Mouse (Mus musculus): ENCODE results near the gene Fbxo21. TPM values are rescaled to one million over a fixed set of nuclear protein-coding genes. Genes with fewer than 3 reads are reported as not detected.

The Fbxo21 gene
- total and polyA plus RNA-seq, 3 experiments: 10.7 to 19.3 (median 13.7) TPM

- dilution Hi-C loops (cut with MboI; ENCODE audit: extremely low pct_ligation_motif_present, extremely low pct_unique_long_range_greater_than_20kb, low sequenced_read_pairs) (no loop called here), in situ Hi-C loops (cut with MboI; ENCODE audit: low pct_ligation_motif_present, low pct_unique_long_range_greater_than_20kb, low sequenced_read_pairs) (no loop called here)
- DNase-seq (ENCODE audit: extremely low read depth): no peak
- Histone ChIP-seq H3K9me3 (replicated peaks; ENCODE audit: low read length) (no peaks in the 10 kb centered on the region), H3K79me2 (replicated peaks; ENCODE audit: control insufficient read depth, extremely low read depth, insufficient read depth, poor library complexity, severe bottlenecking) (no peaks in the 10 kb centered on the region), H3K36me3 (replicated peaks in 1 of 2; ENCODE audit: control insufficient read depth in 1 of 2, insufficient read depth in 1 of 2, low read length in 1 of 2) (peaks cover 21 to 48% of the 10 kb centered on the region in 2 experiments), H3K9ac (ENCODE audit: insufficient read depth, low read depth) (peak overlapping the region; percentile 87), H3K27ac (ENCODE audit: insufficient read depth, low read depth) (no peak overlapping the region), H3K4me1 (ENCODE audit: control insufficient read depth in 1 of 2, insufficient read depth in 2 of 2) (peaks cover 9 to 25% of the 10 kb centered on the region in 2 experiments), H3K4me3 (replicated peaks in 1 of 3; ENCODE audit: low read depth in 2 of 3, low read length in 2 of 3, poor library complexity in 1 of 3) (peak overlapping the region; percentile 84 to 100 (median 96)), H3K27me3 (replicated peaks) (no peaks in the 10 kb centered on the region), H3K4me2 (ENCODE audit: insufficient read depth, low read depth, poor library complexity, severe bottlenecking) (peak overlapping the region; percentile 96)
- TF ChIP-seq CTCF (conservative IDR thresholded peaks at IDR 0.05 in 1 of 2, IDR thresholded peaks at IDR 0.05 in 1 of 2; ENCODE audit: low read depth in 2 of 2, low read length in 2 of 2) (no peak), POLR2A (IDR thresholded peaks at IDR 0.05; ENCODE audit: low read depth, low read length) (no peak), ETS1 (conservative IDR thresholded peaks at IDR 0.05; ENCODE audit: low read depth, low read length) (no peak), RAD21 (IDR thresholded peaks at IDR 0.05; ENCODE audit: low read depth, low read length) (no peak), HCFC1 (IDR thresholded peaks at IDR 0.05; ENCODE audit: low read depth, low read length) (no peak), TCF12 (IDR thresholded peaks at IDR 0.05; ENCODE audit: low read depth, low read length) (no peak), CHD2 (IDR thresholded peaks at IDR 0.05; ENCODE audit: low read length) (no peak), SIN3A (IDR thresholded peaks at IDR 0.05; ENCODE audit: low read length) (no peak)
Measured at GRCm38 (mm10) chr5:117977501-117978158, 1.1 kb downstream of the Fbxo21 start.

GRCm38 (mm10) chr5:117978159-117978697 is 1.7 kb downstream of the Fbxo21 start:
- in situ Hi-C loops (cut with MboI; ENCODE audit: low pct_ligation_motif_present, low pct_unique_long_range_greater_than_20kb, low sequenced_read_pairs): no loop called here
- Histone ChIP-seq H3K36me3 (replicated peaks in 1 of 2; ENCODE audit: control insufficient read depth in 1 of 2, insufficient read depth in 1 of 2, low read length in 1 of 2) (peaks cover 24 to 54% of the 10 kb centered on the region in 2 experiments), H3K4me3 (replicated peaks in 1 of 3; ENCODE audit: low read depth in 2 of 3, low read length in 2 of 3, poor library complexity in 1 of 3) (no peak overlapping the region), H3K4me1 (ENCODE audit: control insufficient read depth in 1 of 2, insufficient read depth in 2 of 2) (peaks cover 9 to 25% of the 10 kb centered on the region in 2 experiments), H3K27me3 (replicated peaks) (no peaks in the 10 kb centered on the region), H3K79me2 (replicated peaks; ENCODE audit: control insufficient read depth, extremely low read depth, insufficient read depth, poor library complexity, severe bottlenecking) (no peaks in the 10 kb centered on the region), H3K9me3 (replicated peaks; ENCODE audit: low read length) (no peaks in the 10 kb centered on the region), H3K4me2 (ENCODE audit: insufficient read depth, low read depth, poor library complexity, severe bottlenecking) (no peak overlapping the region), H3K9ac (ENCODE audit: insufficient read depth, low read depth) (no peak overlapping the region), H3K27ac (ENCODE audit: insufficient read depth, low read depth) (no peak overlapping the region)
- no peak for DNase-seq (ENCODE audit: extremely low read depth)
- TF ChIP-seq TCF12 (IDR thresholded peaks at IDR 0.05; ENCODE audit: low read depth, low read length) (no peak), UBTF (IDR thresholded peaks at IDR 0.05; ENCODE audit: low read depth, low read length) (no peak), MEF2A (IDR thresholded peaks at IDR 0.05; ENCODE audit: borderline replicate concordance, low read depth, low read length) (no peak), MYC (IDR thresholded peaks at IDR 0.05; ENCODE audit: low read depth, low read length) (no peak), ZMIZ1 (IDR thresholded peaks at IDR 0.05; ENCODE audit: low read depth, low read length) (no peak), RCOR1 (conservative IDR thresholded peaks at IDR 0.05; ENCODE audit: low read depth, low read length) (no peak), JUND (conservative IDR thresholded peaks at IDR 0.05; ENCODE audit: low read depth, low read length) (no peak)
- dilution Hi-C loops (cut with MboI; ENCODE audit: extremely low pct_ligation_motif_present, extremely low pct_unique_long_range_greater_than_20kb, low sequenced_read_pairs): no loop called here

All from CH12.LX (cell line).